Mouse (Mus musculus) frontal cortex, postnatal 14 days (tissue): ENCODE measurements around the gene Baiap2l1.

Experiments
- DNase-seq, 2 experiments: peaks; one replicate each; pipeline ENCODE4 v3.0.0; 2022; ENCODE audit warnings: low spot score in 2 of 2

Baiap2l1 gene

DNA sequence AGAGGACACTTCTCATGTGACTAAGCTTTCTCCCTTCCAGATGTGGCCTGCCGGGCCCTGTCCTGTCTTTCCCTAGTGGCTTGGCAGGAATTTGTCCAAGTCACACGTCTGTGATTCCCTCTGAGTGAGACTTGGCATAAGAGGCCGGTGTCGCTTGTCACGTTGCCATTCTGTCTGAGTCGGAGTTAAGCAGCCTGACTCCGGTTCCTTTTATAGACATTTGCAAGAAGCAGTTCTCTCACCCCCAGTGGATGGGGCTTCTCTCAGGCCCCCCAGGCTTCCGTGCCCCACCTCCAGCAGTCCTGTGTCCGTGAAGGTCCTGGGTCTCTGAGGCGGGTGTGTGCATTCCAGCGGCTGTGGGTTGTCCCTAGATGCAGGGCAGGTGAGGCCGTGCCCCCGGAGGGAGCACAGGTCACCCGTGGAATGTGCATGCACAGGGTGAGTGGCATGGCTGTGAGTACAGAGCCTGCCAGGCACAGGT is 99.7 kb downstream of the Baiap2l1 start:
- peak in 1 of 2 experiments; percentile 33 for DNase-seq

DNA sequence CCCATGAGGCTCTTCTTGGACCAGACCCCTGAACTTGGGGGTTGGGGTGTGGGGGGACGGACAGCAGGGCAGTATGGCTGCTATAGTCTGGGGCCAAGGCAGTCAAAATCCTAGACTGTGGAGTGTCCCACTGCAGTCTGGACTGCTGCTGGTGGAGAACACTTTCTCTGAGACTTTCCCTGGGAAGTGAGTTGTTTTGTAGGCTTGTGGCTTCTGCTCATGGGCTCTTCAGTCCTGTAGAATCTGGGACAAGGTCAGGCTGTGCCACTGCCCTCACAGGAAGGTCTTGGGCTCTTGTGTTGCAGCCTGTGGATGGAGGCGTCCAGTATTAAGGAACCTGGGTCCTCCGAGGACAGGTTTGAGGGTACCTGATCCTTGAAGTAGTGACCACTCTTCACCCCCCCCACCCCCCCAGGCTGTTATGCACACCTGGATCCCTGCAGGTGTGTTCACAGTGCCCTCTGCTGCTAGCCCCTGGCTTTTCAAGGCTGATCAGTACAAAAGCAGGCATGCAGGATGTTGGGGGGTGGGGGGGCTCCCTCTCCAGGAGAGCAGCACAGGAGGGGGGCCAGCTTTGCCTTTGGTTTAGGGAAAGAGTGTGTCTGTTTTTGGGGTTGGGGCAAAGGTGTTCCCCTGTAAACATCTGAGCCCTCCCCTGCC is 100.3 kb downstream of the Baiap2l1 start:
- no peak for DNase-seq

DNA sequence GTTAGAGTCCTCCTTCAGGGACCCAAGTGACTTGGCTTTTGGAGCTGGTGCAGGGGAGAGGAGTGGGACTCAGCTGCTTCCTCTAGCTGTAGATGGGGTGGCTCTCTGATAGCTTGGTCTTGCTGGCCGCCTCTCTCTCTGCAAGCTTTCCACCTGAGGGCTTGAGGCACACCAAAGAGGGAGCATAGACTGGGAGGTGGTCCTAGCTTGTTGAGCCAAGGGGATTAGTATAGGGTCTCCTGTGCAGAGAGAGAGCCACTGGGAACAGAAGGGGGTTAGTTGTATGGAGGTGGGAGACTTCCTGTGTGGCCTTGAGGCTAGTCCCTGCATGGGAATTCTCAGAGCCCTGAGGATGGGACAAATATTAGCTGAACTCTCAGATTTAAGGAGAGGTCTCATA is 101.0 kb downstream of the Baiap2l1 start:
- no peak for DNase-seq

DNA sequence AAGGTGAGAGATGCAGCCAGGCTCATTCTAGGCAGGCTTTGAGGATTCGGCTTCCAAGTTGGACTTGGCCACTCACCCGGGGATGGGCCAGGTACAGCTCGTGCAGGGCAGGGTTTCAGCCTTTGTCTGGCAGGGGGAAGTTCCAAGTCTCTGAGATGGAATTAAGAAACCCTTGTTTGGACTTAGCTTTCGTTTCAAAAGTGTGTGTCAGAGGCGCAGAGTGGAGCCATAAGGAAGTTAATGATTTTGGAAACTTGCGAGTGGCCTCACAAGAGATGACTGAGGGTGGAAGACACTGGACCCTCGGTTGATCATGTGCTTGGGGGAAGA is 101.4 kb downstream of the Baiap2l1 start:
- DNase-seq: no peak

DNA sequence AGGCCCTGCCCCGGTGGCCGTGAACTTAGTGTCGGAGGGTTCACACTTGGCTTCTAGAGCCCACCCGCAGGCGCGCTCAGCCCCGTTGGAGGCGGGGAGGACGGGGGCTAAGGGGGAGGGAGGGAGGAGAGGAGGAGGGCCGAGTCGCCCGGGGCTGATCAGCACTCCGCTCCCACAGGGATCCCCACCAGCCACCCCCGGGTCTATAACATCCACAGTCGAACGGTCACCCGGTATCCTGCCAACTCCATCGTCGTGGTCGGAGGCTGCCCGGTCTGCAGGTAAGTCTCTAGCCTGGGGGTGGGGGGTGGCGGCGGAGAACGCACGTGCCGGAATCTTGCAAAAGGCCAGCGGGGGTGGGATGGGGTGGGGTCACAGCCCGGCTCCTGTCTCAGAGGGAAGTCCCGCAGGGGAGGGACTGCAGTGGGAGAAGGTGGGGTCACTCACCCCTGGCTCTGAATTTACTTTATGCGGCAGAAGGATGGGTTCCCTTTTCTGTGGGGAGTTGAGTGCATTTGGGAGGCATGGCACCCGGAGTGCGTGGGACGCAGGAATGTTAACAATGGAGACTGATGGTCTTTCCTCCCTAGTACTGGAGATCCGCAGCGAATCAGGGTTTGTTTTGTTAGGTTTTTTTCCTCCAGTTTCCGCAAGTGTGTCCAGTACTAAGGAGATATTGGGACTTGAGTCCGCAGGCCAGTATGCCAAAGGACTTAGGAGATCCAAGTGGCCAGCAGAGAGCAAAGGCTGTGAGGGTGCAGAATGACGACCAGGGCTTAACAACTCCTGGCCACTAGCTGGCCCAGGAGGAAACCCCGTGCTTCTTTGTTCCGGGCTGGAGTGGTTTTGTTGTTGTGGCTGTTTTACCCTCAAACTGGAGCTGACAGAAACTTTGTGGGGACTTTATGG is 102.0 kb downstream of the Baiap2l1 start:
- DNase-seq: peak in 1 of 2 experiments; percentile 30

DNA sequence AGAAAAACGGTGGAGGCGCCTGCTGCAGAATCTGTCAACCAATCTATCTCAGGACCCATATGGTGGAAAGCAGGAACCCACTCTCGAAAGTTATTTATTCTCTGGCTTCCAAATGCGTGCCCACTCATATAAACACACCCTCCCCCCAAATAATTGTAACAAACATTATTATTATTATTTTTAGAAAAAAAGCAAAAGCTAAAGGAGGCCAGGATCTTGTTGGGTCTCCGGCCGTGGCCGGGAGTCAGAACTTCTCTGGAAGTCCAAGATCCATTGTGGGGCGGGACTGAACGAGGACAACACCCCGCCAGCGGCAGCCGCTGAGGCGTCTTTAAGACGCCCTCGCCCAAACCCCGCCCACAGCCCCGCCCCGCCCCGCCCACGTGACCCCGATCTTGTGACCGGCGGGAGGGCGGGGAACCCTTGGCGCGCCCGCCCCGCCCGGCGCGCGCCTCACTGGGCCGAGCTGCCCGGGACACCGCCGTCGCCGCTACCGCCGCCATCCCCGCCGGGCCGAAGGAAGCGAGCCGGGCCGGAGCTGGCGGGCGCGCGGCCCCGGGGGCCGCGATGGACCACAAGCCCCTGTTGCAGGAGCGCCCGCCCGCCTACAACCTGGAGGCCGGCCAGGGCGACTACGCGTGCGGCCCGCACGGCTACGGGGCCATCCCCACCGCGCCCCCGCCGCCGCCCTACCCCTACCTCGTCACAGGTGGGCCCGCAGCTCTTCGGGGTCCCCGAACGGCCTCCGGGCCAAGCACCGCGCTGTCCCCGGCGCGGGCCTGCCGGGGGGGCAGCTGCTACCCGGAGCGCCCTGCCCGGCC is 102.9 kb downstream of the Baiap2l1 start:
- DNase-seq: peak; percentile 63 to 64

DNA sequence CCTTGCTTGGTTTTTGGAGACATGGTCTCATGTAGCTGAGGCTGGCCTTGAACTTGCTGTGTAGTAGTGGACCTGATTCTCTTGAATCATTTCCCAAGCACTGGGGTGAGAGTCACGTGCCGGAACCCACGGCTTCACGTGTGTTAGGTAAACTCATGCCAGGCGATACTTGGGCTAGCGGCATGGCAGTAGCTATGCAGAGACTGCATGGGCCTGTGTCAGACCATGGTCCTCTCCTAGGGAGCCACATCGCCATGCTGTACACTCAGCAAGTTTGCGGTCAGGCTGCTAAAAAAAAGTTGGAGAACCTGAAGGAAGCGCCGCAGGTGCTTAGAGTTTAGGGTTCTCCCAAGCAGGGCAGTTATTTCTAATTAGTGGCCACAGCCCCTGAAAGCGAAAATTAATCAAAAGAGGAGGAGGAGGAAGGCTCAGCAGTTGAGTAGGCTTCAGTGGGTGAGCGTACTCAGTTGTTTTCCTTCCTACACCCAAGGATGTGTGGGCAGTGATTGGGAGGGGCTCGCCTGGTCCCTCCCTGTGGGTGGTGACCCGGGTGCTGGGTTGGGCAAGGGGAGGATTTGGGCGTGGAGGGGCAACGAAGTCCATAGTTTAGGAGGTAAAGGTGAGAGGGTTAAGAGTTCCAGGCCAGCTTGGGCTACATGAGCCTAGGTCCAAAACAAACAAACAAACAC is 103.6 kb downstream of the Baiap2l1 start:
- no peak for DNase-seq

DNA sequence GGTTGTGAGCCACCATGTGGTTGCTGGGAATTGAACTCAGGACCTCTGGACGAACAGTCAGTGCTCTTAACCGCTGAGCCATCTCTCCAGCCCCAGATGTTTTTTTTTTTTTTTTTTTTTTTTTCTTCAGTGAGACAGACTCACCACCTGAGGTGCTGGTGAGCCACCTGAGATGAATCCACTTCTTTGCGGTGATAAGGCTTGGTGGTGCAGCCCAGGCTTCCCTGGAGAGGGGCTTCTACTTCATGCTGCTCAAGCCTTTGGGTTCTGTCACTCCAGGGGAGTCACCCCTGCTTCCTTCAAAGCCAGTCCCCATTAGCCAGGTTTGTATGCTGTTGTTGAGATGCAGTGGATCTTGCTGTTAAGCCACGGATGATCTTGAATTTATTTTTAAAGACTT is 104.7 kb downstream of the Baiap2l1 start:
- no peak for DNase-seq

DNA sequence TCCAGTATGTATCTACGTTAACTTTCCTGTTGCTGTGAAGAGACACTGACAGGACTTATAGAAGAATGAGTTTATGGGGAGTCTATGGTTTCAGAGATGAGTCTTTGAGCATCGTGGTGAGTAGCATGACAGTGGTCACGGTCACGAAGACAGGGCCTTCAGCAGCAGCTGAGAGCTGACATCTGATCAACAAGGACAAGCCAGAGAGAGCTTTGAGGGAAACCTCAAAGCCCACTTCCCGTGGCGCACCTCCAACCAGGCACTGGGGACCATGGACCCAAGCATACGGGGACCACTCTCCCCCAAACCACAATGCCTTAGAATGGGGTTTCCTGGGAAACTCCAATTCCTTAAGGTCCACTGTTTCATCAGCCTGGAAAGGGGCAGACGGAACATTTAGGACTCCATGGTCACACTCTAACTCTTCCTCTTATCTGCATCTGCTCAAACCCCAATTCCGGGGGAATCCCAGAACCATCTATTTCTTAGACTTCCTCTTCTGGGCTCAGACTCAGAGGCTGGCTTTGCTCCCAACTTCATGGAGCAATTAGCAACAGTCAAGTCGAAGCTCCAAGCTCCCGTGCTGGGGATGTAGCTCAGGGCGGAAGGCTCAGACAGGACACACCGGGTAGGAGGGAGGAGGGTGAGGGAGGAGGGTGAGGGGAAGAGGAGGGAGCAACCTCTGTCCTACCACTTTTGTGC is 105.9 kb downstream of the Baiap2l1 start:
- DNase-seq: no peak

DNA sequence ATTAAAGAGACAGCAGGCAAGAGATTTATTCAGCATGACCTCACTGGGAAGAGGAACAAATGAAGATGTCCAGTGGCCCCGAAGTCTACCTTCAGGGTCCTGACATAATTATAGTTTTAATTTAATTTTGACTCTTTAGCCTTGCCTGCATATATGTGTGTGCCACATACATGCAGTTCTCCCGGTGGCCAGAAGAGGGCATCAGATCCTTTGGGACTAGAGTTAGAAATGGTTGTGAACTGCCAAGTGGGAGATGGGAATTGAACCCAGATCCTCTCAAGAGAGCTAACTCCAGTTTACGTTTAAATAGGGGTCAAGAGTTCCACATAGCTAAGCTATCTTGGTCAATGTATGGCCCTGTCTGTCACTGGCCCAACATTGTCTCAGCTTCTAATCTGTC is 108.0 kb downstream of the Baiap2l1 start:
- no peak for DNase-seq

DNA sequence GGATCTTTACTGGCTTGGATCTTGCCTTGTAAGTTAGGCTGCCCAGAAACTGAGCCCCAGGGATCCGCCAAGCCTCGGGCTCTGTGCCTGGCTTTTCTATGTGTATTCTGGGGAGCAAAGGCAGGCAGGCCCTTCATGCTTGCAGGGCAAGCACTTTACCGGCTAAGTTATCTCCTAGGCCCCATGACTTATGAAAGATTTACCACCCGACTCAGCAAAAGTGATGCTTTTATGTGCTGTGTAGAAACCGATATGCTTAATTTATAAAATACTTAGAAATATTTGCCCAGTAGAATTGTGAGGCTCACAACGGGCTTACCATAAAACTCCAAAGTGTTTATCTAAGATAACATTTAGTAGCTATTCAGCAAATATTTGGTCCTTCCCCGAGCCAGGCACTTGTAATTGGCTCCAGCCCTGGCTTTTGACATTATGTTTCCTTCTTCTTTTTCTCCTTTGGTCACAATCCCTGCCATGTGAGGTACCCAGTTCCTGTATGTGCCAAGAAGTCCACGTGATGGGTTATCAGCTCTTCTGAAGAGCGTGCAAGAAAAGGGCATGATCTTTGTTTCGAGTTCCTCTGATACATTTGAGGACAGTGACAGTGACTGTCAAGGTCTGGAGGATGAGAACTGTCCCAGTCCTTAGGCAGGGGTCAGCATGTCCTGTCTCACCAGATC is 109.9 kb downstream of the Baiap2l1 start:
- no peak for DNase-seq

DNA sequence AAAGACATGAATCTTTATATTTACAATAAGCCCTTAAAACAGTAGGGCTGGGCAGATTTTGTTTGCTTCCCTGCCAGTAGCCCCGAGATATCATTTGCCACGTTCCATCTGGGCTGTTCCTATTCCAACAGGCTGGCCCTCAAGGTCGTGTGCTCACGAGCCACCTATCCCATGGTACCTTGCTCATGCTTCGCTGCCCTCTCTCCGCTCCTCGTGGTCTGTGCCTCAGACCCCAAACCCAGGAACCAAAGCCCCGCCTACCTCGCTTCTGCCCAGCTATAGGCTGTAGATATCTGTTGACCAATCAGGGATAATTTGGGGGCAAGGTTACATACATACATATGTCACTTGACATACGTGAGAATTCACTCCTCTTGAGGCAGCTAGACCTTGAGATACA is 110.6 kb downstream of the Baiap2l1 start:
- no peak for DNase-seq

DNA sequence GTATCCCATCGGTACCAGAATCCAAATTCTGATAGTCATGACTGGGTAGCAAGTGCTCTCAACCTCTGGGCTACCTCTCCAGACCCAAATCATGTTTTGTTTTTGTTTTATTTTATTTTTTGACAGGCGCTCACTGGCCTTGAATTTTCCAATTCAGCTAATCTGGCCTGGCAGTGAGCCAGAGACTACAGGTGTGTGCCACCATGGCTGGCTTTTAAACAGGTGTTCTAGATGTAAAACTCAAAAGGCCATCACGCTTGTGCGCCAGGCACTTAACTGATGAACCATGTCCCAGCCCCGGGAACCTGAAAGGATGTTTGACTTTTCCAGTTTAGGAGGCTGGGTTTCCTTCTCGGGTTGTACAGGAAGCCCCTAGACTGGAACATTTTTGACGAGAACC is 111.2 kb downstream of the Baiap2l1 start:
- no peak for DNase-seq

DNA sequence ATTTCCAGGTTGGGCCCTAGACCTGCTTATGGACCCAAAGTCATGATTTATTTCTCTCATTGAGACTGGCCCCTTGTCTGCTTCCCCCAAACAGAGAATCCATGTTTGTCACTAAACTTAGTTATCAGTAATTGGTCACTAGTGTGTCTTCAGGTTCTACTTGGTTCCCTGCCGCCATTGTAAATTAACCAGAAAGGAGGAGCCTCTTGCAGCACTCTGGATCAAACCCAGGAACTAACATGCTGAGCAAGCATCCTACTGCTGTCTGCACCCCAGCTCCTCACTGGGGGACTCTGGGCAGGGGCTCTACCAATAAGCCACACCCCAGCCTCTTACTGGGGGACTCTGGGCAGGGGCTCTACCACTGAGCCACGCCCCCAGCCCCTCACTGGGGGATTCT is 112.3 kb downstream of the Baiap2l1 start:
- no peak for DNase-seq

DNA sequence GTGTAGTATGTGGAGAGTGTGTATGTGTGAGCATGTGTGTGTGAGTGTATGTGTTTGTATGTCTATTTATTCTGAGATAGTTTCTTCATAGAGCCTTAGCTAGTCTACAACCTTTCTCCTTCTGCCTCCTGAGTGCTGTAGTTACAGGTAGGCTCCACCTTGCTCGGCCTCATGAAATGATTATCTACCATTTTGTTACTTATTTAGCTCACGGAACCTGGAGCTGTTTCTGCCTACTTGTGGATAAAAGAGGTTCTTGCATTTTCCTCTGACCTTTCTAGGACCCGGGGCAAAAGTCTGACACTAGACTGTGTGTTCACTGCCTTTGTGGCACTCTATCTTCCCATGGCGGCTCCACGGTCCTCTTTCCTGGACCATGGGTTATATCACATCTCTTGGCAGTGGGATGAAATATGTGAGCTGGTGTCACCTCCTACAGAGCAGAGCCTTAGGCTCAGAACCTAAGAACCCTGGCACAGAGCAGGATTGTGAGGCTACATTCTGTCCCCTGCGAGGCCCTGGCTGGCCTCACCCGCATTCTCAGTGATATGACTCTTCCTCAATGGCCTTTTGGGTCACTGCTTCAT is 113.9 kb downstream of the Baiap2l1 start, which contains the start of gene Bri3:
Bri3 (plus strand) TSS at position 537 of the 587 bp plus-strand sequence.
- DNase-seq: no peak

DNA sequence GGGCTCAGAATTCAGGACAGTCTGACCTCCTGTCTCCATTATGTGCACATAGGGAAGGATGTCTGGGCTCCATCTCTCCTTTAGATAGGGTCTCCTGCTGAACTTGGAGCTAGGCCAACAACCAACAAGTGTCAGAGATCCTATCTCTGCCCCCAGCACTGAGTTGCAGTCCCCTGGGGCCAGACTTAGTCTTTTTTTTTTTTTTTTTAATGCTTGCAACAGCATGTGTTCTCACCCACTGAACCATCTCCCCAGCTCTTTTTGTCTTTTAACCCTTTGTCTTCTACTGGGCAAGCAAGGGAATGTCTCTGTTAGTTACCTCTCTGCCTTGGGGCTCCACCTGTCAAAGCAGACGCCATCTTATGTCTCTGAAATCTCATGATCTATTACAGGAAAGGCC is 118.9 kb downstream of the Baiap2l1 start:
- no peak for DNase-seq

DNA sequence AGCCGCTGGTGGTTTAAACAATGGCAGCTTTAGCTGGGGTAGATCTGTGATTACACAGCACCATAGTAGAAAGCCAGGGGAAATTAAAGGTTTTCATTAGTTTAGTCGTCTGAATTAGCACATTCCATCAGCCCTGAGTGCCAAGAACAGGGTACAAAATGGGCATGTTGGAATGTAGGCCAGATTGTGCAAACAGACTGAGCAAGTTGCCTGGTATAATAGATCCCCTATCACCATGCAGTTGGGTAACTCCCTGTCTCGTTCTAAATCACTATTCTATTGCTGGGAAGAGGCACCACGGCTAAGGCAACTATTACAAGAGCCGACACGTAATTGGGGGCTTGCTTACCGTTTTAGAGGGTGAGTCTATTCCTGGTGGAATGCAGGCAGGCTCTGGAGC is 123.2 kb downstream of the Baiap2l1 start:
- DNase-seq: no peak

DNA sequence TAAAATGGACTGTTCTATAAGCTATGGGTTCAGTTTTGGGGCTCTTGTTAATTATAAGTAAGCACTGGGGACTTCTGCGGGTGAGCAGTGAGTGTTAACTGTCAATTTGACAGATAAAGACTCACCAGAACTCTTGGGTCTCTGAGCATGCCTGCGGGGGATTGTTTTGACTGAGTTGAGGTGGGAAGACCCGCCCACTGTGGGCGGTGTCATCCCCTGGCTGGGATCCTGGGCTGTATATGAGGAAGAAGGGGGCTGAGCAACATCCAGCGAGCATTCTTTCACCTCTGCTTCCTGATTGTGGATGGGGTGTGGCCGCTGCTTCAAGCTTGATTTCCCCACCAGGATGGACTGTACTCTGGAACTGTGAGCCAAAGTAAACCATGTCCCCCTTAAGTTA is 123.7 kb downstream of the Baiap2l1 start:
- DNase-seq: no peak

DNA sequence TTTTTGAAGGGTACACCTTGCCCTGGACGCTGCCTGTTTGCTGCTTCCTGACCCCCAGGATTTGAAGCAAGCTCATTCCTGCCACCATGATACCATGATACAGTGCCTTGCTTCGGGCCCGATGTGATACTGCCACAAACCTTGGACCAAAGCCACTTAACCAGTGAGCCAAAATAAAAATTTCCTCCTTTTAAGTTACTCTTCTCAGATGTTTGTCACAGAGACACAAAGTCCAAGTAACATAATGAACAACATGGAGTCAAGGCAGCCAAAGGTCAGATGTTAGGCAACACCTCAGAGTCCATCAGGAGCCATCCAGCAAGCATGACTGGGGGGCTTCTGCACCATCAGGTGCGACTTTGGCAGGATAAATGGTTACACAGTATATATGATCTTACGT is 125.4 kb downstream of the Baiap2l1 start:
- no peak for DNase-seq

DNA sequence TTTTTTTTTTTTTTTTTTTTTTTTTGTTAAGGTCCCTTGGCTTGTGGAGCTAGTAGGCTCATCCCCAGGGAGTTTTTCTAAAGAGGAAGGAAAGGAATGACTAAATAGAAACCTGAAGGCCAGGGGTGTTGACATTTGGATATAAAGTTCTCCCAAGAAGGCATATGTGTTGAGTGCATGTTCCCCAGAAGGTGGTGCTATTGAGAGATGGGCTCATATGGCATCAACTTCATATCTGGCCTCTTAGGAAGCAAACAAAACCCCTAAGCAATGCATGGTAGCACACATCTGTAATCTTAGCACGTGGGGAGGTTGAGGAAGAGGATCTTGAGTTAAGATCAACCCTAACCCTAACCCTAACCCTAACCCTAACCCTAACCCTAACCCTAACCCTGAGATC is 126.5 kb downstream of the Baiap2l1 start:
- no peak for DNase-seq
